Mouse (Mus musculus): ENCODE results near the gene Pck2.

DNA sequence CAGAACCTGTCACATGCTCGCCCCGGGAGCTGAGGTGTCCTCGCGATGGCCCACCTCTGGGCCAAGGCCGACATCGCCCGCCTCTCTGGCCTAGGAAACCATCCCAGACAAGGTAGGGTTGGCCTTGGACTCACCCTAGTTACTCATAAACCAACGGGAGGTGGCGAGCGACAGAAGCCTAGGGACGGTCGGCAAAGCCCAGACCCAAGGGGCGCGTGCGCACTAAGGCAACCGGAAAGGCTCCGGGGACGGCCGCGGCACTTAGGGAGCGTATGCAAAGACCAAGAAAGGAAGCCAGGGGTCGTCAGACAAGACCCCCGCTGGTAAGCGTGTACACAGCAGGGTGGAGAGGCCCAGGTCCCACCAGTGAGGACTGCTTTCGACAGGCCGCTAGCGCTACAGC lies 19.7 kb downstream of the Pck2 start, which contains the start of gene Dcaf11:
- no peak for TF ChIP-seq MAX (IDR thresholded peaks at IDR 0.05; ENCODE audit: low read depth)
- no peak for TF ChIP-seq MYOG (IDR thresholded peaks at IDR 0.05; ENCODE audit: control insufficient read depth in 1 of 3, insufficient read depth in 1 of 3, insufficient read length in 2 of 3, low read depth in 2 of 3)

Measured in myocyte (in vitro differentiated cells).